Mouse (Mus musculus): ENCODE measurements around the gene Foxk2. TPM values are rescaled to one million over a fixed set of nuclear protein-coding genes. Genes with fewer than 3 reads are reported as not detected.

Gene Foxk2
- total RNA-seq (2021): 10 to 100 TPM; 32.7 to 36.7 TPM
- long read RNA-seq, experiment 1, full-length matches to known transcripts: 3 of 10 reads
- long read RNA-seq, experiment 1, partial matches to known transcripts: 1 of 10 reads
- long read RNA-seq, experiment 1, other reads (novel, unspliced or antisense): 6 of 10 reads
- long read RNA-seq, experiment 2, full-length matches to known transcripts: 5 of 37 reads
- long read RNA-seq, experiment 2, partial matches to known transcripts: 11 of 37 reads
- long read RNA-seq, experiment 2, other reads (novel, unspliced or antisense): 21 of 37 reads

DNA sequence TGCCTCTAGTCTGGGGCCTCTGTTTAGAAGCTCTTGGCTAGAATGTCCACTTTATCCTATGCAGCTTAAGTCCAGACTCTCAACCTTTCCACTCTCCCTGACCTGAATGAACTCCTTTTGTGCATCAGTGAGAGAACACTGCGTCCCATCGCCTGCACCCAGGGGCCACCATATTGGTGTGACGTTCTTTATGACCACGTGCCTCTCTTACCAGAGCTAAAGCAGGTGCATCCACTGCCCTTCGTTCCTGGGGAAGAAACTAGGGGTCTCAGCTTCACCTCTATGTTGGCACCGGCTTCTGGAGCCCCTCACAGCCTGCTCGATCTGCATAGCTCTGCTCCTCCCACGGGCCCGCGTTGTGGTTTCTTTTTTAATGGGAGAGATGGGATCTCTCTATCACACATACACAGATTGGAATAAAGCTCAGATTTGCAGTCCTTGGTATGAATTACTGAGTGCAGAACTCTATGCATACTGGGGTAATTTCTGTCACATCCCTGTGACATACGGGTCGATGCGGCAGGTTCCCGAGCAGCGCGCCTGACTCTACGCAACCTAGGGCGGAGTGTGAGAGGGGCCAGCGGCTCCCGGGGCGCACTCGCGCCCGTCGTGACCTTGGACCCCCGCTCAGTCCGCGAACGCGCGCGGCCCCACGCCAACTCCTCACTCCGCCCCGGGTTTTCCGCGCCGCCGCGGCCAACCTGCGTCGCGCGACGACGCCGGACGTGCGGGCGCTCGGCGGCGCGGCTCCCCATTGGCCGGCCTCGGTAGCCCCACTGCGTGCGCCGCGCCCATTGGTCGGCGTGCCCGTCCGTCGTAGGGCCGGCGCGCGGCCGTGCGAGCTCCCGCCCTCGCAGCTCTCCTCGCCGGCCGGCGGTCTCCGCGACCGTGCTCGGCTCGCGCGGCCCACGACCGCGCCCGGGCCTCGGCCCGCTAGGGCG lies at the start of gene Foxk2:
Foxk2 (plus strand) TSS at position 831 of the 941 bp plus-strand sequence.
- peak; percentile 71 to 81 for DNase-seq (ENCODE audit: low spot score in 2 of 2)

GRCm38 (mm10) chr11:121216831-121217230 lies 43.0 kb upstream of the Foxk2 start:
- no peak for DNase-seq (ENCODE audit: low spot score in 2 of 2)

DNA sequence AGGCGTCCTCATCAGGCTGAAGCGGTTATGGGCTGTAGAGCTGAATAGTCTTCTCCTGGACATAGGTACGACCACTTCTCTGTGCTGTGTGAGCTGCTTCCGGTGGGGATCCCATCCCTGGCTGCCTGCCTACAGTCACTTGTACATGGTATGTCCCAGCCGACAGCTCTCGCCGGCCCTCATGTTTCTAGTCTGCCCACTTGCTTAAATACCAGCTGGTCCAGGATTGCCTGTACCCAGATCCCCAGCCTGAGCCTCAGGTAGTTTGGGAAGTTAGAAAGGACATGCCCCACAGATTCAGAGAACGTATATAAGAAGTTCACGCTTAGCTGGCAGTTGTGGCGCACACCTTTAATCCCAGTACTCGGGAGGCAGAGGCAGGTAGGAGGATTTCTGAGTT lies 40.0 kb upstream of the Foxk2 start:
- no peak for DNase-seq (ENCODE audit: low spot score in 2 of 2)

DNA sequence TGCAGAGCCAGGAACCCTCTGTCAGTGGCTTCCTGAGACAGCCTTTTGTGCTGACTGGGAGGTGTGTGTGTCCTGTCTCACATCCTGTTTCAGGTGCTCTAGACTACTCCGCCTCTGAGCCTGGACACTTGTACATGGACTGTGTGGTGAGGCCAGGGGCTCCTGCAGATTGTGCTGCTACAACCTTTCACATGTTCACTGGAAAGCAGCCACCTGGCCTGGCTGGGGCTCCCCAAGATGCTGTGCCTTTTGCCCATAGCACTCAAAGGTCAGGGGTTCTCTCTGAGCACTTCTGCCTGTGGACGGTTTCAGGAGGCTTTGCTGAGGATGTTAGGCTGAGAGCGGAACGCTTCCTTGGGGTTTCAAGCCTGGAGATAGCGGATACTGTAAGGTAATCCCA lies 39.0 kb upstream of the Foxk2 start:
- DNase-seq (ENCODE audit: low spot score in 2 of 2): no peak

- no peak for DNase-seq (ENCODE audit: low spot score in 2 of 2)
Observed at GRCm38 (mm10) chr11:121221321-121222010, 38.3 kb upstream of the Foxk2 start.

DNA sequence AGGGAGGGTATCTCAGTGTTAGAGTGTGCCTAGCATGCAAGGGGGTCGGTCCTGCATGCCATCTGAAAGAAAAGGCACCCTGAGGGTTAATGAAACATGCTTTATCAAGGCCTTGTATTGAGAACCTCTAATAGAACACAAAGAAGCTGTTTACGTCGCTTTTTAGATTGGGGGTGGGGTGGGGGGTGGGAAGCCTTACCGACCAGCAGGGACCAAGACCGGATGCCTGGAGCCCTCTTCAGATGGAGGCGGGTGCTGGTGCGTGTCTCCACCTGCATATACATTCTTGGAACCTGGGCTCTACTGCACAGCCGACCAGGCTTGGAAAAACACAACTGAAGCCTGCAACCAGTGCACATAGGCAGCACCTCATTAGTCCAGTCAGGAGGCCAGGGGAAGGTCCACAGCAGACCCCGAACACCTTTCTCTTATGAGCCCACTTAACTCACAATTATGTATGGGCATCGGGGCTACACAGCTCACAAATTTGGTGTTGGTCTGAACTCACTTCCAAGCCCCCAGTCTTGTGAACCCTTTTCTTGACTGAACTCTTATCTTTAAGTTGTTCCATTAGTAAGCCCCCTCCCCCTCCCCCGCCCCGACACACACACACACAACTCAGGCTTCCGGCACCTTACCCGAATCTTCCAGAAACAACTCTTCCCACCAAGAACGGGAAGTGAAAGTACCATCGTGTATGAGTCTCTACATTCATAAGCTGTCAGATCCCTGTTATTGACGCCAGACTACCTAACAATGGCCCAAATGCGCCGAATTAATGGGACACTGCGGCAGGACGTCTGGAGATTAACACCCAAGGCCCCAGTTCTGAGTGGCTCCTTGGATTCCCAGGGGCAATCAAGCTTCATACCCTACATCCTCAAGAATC lies 31.4 kb upstream of the Foxk2 start:
- DNase-seq (ENCODE audit: low spot score in 2 of 2): no peak

GRCm38 (mm10) chr11:121229018-121229439 lies 30.8 kb upstream of the Foxk2 start, which contains the start of gene Cybc1:
Gene Cybc1, minus strand, starts transcription at chr11:121229322.
- peak; percentile 31 to 50 for DNase-seq (ENCODE audit: low spot score in 2 of 2)

DNA sequence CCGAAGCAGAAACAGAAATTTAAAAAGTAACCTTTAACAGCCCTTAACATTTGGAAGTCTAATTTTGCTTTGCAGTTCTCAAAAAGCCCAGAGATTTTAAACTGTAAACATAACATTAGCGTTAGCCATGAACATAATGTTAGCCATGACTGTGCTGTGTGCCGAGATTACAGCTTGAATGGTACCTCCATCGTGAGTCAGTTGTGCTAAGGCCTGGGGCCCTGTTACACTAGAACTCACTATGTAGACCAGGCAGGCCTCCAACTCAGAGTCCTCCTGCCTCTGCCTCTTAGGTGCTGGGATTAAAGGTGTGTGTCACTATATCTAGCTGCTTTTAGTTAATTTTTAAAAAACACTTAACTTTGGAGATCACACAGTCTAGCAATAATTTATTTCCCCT lies 28.6 kb upstream of the Foxk2 start:
- no peak for DNase-seq (ENCODE audit: low spot score in 2 of 2)

DNA sequence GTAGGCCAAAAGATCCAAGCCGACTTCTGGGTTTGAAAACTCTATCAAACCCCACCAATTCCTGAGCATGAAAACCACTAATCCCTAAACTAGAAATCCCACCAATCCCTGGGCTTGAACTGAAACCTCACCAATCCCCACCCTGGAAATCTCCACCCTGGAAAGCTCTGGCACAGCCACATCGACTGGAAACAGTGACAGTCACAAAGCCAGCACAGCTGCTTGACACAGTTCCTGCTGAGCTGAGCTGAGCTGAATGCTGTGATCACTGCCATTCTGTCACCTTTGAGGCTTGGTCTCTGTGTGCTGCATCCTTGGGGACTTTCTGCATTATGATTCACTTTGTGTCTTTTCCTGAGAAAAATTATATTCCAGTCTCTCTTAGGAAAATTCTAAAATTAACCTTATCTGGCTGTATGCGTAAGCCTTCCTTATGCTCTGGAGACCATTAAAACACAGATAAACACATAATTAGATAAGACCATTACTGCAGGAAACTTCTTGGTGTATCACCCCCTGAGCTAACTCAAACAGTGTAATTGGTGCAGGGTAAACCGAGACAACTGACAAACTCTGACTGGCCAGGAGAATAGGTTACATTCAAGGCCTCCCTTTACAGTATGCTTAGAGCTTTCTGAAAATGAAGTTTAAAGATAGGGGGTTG lies 28.0 kb upstream of the Foxk2 start:
- DNase-seq (ENCODE audit: low spot score in 2 of 2): no peak

DNA sequence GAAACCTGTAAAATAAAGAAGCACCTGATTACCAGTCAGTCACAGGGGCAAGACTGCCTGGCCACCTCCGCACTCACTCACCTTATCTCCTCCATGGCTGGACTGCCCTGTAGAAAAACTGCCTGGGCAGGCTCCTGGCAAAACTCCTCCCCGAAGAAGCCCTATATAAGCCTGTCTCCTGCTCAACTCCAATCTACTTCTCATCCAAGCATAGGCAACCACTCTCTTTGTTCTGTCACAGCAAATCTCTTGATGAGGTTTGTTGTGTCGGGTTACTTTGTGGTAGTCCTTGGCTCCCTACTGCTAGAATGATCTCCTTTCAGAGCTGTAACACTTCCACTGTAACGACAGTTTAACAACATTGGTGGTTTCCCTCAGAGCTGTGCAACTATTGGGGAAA lies 27.1 kb upstream of the Foxk2 start:
- no peak for DNase-seq (ENCODE audit: low spot score in 2 of 2)

DNA sequence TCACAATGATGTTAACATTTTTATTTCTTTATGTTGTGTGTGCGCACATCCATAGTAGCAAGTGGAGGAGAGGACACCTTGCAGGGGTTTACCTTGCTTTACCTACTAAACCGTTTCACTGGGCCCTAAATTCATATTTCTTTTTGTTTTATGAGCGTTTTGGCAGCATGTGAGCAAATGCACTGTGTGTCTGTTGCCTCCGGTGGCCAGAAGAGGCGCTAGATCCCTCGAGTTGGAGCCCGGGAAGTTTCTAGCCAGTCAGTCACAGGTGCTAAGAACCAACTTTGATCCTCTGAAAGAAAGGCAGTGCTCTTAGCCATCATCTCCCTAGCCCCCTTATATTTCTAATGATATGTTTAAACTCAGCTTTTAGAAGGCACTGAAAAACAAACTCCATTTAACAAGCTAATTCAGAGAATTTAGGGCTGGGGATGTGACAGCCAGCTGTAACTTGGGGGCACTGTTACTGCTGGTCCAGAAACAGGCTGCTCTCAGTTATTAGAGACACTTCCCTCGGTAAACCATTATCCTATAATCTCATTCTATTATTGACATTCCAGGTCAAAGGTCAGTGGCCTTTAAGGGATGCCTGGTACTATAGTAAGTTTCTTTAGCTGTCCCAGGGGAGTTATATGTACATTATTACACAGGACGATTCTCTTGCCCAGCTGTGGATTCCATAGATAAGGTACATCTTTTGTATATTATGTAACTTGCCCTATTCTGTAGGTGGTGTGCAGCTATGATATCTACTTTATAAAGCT lies 24.1 kb upstream of the Foxk2 start:
- no peak for DNase-seq (ENCODE audit: low spot score in 2 of 2)

DNA sequence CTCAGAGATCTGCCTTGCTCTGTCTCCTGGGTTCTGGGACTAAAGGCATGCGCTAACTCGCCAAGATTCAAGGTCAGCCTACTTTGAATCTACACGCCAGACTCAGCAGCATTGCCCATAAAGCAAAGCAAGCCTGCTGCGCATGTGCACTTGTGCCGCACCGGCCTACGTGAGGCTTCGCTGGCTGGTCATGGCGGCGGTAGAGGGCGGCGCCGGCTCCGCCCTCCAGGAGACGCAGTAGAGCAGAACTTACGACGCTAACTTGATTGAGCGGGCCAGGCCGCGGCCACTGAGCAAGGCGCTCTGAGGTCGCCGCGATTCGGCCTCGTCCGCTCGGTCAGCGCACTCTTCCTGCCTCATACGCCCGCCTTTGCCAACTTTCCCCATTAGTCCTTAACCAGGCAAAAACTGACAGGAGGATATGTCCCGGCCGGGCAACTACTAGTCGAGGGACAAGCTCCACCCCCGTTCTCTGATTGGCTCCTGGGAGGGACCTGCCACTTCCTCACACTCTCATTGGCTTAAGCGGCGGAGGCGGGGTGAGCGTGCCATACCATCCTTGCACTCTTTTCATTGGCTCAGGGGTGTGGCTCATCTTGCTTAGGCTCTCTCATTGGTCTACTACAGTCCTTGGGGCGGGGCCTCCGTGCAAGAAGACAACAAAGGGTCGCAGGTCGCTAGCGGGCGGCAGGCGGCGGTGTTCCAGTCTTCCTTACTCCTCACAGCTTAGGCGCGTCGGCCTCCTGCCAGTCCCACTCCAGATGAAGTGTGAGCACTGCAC lies 23.0 kb upstream of the Foxk2 start, which contains the start of gene Narf:
Narf (plus strand) TSS at position 690 of the 781 bp plus-strand sequence.
- peak; percentile 80 to 99 for DNase-seq (ENCODE audit: low spot score in 2 of 2)

DNA sequence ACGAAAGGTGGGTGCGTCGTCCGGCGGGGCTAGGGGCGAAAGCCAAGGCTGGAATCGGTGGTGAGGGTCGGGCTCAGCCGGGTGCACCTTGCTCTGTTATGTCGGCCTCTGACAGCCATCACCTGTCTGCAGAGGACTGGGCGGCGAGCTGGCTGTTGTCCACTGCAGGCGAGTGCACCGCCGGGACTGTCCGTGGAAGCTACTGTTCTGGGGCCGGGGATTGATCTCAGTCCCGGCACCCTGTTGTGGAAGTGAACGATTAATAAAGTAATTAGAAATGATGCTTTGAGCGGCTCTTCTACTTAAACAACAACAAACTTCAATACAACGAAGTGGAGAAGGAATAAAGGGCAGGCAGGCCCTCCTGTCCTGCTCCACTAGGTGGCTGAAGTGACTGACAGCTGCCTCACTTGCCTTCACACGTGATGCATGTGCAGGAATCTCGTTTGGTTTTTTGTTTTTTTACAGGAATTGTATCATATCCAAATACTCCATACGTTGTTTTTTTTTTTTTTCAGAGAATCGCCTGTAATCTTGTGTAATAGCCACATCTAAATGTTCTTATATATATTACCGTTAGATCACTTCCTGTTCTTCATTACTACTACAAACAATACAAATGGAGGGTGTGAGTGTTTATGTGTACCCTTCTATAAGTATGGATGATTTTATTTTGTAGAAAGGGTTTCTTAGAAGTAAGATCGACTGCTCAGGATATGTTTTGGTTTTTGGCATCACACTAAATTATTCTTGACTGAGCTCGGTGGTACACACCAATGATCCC lies 22.3 kb upstream of the Foxk2 start:
- no peak for DNase-seq (ENCODE audit: low spot score in 2 of 2)

- no peak for DNase-seq (ENCODE audit: low spot score in 2 of 2)
Observed at GRCm38 (mm10) chr11:121239669-121240068, 20.1 kb upstream of the Foxk2 start.

GRCm38 (mm10) chr11:121250196-121250595 lies 9.6 kb upstream of the Foxk2 start:
- DNase-seq (ENCODE audit: low spot score in 2 of 2): no peak

DNA sequence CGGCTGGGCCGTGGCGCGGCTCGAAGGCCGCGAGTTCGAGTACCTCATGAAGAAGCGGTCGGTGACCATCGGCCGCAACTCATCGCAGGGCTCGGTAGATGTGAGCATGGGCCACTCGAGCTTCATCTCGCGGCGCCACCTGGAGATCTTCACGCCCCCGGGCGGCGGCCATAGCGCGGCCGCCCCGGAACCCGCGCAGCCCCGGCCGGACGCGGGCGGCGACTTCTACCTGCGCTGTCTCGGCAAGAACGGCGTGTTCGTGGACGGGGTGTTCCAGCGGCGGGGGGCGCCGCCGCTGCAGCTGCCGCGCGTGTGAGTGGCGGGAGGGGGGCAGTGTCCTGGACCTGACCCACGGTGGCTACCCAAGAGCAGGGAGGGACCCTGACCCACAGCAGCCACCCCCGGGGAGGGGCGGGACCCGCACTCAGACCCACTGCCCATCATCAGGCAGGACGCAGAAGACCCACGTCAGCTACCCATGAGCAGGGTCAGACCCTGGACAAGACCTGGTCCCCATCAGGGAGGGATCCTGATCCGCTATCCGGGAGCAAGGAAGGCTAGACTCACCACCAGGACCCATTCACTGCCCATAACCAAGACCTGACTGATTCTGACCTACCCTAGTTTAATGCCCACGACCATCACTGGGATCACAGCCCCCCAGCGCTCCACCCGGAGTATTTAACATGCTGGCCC lies 569 bp downstream of the Foxk2 start:
- peak; percentile 10 to 15 for DNase-seq (ENCODE audit: low spot score in 2 of 2)

DNA sequence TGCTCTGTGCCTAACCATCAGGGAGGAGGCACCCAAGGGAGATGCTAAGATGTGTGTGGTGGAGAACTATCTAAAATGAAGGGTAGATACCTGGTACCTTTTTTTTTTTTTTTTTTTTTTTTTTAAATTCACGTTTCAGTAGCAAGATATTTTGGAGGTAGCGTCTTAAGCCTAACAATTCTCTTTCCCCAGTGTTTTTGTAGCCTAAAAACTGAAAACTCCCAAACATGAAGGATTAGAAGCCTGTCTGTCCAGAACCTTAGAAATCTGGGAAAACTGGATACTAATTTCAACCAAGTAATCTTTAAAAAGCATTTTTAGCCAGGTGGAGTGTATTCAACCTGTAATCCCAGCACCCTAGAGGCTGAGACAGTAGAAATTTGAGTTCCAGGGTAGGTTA lies 1.3 kb downstream of the Foxk2 start:
- no peak for DNase-seq (ENCODE audit: low spot score in 2 of 2)

Measured in adrenal gland, postnatal 4 days (tissue).